Mouse (Mus musculus): Measurements from ENCODE around the gene Fam78b.

DNA sequence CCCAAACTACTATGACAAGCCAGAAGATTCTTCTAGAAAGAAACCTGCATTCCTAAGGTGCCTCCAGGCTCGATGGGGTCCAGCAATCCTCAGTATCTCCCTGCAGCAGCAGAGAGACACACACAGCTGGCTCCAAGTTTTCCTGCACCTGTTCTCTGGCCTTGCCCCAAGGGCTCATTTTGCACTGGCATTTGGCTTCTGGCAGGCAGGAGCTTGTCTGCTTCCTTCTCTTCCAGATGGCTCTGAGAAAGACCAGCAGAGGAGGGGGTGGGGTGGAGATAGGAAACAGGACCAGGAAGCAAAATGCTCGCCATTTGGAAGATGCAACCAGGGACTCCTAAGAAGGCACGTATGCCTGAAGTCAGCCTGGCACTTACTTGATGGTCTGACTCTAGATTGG is 15.1 kb downstream of the Fam78b start:
- TF ChIP-seq CHD2 (IDR thresholded peaks at IDR 0.05; ENCODE audit: low read depth, low read length), result no peak
- TF ChIP-seq HCFC1 (IDR thresholded peaks at IDR 0.05; ENCODE audit: borderline replicate concordance, insufficient read depth, low read length), result no peak
- TF ChIP-seq ZNF384 (IDR thresholded peaks at IDR 0.05; ENCODE audit: low read depth, low read length), result no peak
- TF ChIP-seq ZC3H11A (IDR thresholded peaks at IDR 0.05; ENCODE audit: borderline replicate concordance, low read depth, low read length), result no peak
